Mouse (Mus musculus) ES-E14 (cell line): ENCODE results near the gene Zfand6. TPM values are rescaled to one million over a fixed set of nuclear protein-coding genes. Genes with fewer than 3 reads are reported as not detected.

Source experiments
- DNase-seq: peaks from one replicate; pipeline ENCODE4 v3.0.0-alpha.2; 2013; ENCODE audit warnings: low read depth, low spot score
- H3K27ac ChIP-seq: 2 replicates; pipeline ENCODE4 v1.5.1; 2012; ENCODE audit warnings: low read depth, mild to moderate bottlenecking, low read length, moderate library complexity, mixed read lengths; ENCODE audit not compliant: poor library complexity, insufficient read depth, severe bottlenecking
- H3K36me3 ChIP-seq: 2 replicates; pipeline ENCODE4 v1.6.1; 2012; ENCODE audit warnings: mild to moderate bottlenecking, low read length, moderate library complexity, mixed read lengths; ENCODE audit not compliant: control insufficient read depth, poor library complexity, insufficient read depth, severe bottlenecking
- H3K4me1 ChIP-seq, 2 experiments: fragments of 150-350 bp in 1 of 2; sonication (generic) in 1 of 2; 2 replicates each; pipeline ENCODE4 v1.6.1; 2012; ENCODE audit warnings: low read length in 2 of 2, mild to moderate bottlenecking in 1 of 2, mixed read lengths in 1 of 2; ENCODE audit not compliant: control insufficient read depth in 2 of 2, insufficient read depth in 2 of 2, poor library complexity in 1 of 2
- H3K4me3 ChIP-seq, 2 experiments: fragments of 150-350 bp in 1 of 2; sonication (generic) in 1 of 2; 2 replicates each; pipeline ENCODE4 v1.5.1; 2012; ENCODE audit warnings: low read length in 2 of 2, low read depth in 1 of 2, mild to moderate bottlenecking in 1 of 2, mixed read lengths in 1 of 2; ENCODE audit not compliant: insufficient read depth in 1 of 2, poor library complexity in 1 of 2, severe bottlenecking in 1 of 2
- H3K9ac ChIP-seq: 2 replicates; pipeline ENCODE4 v1.6.1; 2012; ENCODE audit warnings: low read depth, mild to moderate bottlenecking, low read length, mixed read lengths; ENCODE audit not compliant: poor library complexity, insufficient read depth, severe bottlenecking
- H3K9me3 ChIP-seq: fragments of 150-350 bp; sonication (generic); 2 replicates; pipeline ENCODE4 v1.6.1; 2012; ENCODE audit warnings: low read depth, mild to moderate bottlenecking, low read length; ENCODE audit not compliant: control insufficient read depth, insufficient read depth
- CHD2 ChIP-seq: IDR thresholded peaks from 2 replicates; pipeline ENCODE4 v1.6.1; 2014; ENCODE audit warnings: mild to moderate bottlenecking, low read depth, low read length, inconsistent platforms
- HCFC1 ChIP-seq: IDR thresholded peaks from 2 replicates; pipeline ENCODE4 v1.6.1; 2012; ENCODE audit warnings: low read length, inconsistent platforms, borderline replicate concordance; ENCODE audit not compliant: insufficient read depth
- MAFK ChIP-seq: IDR thresholded peaks from 2 replicates; pipeline ENCODE4 v1.6.1; 2014; ENCODE audit warnings: mild to moderate bottlenecking, low read depth, low read length, inconsistent platforms; ENCODE audit not compliant: insufficient read depth
- ZC3H11A ChIP-seq: IDR thresholded peaks from 2 replicates; pipeline ENCODE4 v1.6.1; 2012; ENCODE audit warnings: low read depth, mild to moderate bottlenecking, inconsistent platforms, low read length, borderline replicate concordance
- ZNF384 ChIP-seq: IDR thresholded peaks from 2 replicates; pipeline ENCODE4 v1.6.1; 2012; ENCODE audit warnings: low read depth, low read length, inconsistent platforms
- in situ Hi-C, 2 experiments: fragments of 600-800 bp; cut with MboI; formaldehyde crosslinking; loops; one replicate each; pipeline ENCODE4 v1.15.1; 2025; ENCODE audit warnings: low sequenced_read_pairs in 2 of 2, inconsistent platforms in 1 of 2; ENCODE audit not compliant: unreplicated experiment in 2 of 2
- total RNA-seq: library from RNA; depleted of rRNA; stranded (reverse); fragments of 300-350 nt; gene quantifications from 2 replicates; pipeline ENCODE4 v1.2.3, GENCODE M21; 2012

Zfand6 gene
- total RNA-seq, 1 experiment: 47.9 TPM

DNA sequence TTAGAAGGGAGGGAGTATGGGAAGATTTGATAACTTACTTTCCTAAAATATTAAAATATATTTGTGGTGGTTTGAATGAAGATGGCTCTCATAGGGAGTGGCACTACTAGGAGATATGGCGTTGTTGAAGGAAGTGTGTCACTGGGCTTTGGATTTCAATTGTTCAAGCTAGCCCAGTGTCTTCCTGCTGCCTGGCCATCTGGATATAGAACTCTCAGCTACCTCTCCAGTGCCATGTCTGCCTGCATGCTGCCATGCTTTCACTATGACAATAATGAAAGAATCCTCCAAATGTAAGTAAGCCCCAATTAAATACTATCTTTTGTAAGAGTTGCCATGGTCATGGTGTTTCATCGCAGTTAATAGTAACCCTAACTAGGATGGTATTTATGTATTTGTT is 40.7 kb downstream of the Zfand6 start:
- TF ChIP-seq ZC3H11A (no peak), MAFK (no peak), HCFC1 (no peak), CHD2 (no peak), ZNF384 (no peak)
- in situ Hi-C loops: no loop called here
- H3K9ac ChIP-seq: no peak overlapping the region
- H3K36me3 ChIP-seq: no peaks in the 10 kb centered on the region
- no peaks in the 10 kb centered on the region for H3K9me3 ChIP-seq
- H3K27ac ChIP-seq: no peak overlapping the region
- no peaks in the 10 kb centered on the region for H3K4me1 ChIP-seq
- H3K4me3 ChIP-seq: no peak overlapping the region
- no peak for DNase-seq

GRCm38 (mm10) chr7:84646256-84646655 is 43.5 kb downstream of the Zfand6 start:
- no peak for DNase-seq
- no peaks in the 10 kb centered on the region for H3K9me3 ChIP-seq
- TF ChIP-seq ZC3H11A (no peak), HCFC1 (no peak), ZNF384 (no peak), CHD2 (no peak), MAFK (no peak)
- no peaks in the 10 kb centered on the region for H3K36me3 ChIP-seq
- in situ Hi-C loops: no loop called here
- H3K4me3 ChIP-seq: no peak overlapping the region
- no peaks in the 10 kb centered on the region for H3K4me1 ChIP-seq
- H3K9ac ChIP-seq: no peak overlapping the region
- H3K27ac ChIP-seq: no peak overlapping the region

GRCm38 (mm10) chr7:84643270-84643998 is 46.3 kb downstream of the Zfand6 start:
- no peak for DNase-seq
- Histone ChIP-seq H3K36me3 (no peaks in the 10 kb centered on the region), H3K9me3 (no peaks in the 10 kb centered on the region), H3K4me3 (no peak overlapping the region), H3K27ac (no peak overlapping the region), H3K9ac (no peak overlapping the region), H3K4me1 (no peaks in the 10 kb centered on the region)
- in situ Hi-C loops: no loop called here
- no peak for TF ChIP-seq HCFC1
- TF ChIP-seq ZC3H11A: no peak
- no peak for TF ChIP-seq MAFK
- TF ChIP-seq CHD2: no peak
- no peak for TF ChIP-seq ZNF384

DNA sequence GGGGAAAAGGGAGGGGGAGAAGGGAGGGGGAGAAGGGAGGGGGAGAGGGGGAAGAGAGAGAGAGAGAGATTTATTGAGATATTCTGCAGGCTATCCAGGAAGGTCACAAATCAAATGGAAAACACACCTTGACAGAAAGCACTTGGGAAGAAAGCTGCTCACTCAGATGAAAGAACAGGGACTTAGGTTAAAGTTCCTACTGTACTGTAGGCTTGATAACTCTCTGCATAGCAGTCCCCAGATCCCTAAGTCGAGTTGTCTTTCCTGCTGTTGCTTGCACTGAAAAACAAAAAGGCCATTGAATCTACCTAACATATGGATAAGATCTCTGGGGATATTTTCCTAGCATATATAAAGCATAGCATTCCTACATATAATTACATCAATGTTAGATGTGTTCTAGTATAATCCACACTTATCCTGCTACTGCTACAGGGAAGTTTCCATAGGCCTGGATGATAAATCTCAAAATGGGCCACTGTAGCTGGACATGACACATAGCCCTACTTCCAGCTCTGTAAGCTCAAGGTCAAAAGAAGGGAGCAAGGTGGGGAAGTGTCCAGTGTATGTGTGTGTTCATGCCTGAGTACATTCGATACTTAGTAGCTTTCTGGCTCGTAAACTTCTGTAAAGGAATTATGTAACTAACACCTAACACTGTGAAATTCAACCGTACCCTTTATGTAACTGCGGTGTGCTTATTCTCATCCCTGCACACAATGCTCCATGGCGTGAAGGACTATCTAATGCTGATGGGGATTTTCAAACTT is 47.4 kb downstream of the Zfand6 start:
- Histone ChIP-seq H3K4me3 (no peak overlapping the region), H3K9ac (no peak overlapping the region), H3K27ac (no peak overlapping the region), H3K36me3 (no peaks in the 10 kb centered on the region), H3K9me3 (no peaks in the 10 kb centered on the region), H3K4me1 (no peaks in the 10 kb centered on the region)
- DNase-seq: no peak
- TF ChIP-seq HCFC1 (no peak), CHD2 (no peak), ZC3H11A (no peak), ZNF384 (no peak), MAFK (no peak)
- in situ Hi-C loops: no loop called here
